Mouse (Mus musculus) erythroid progenitor cell, adult 5-6 weeks (primary cell): ENCODE data around the gene Gck. TPM values are rescaled to one million over a fixed set of nuclear protein-coding genes. Genes with fewer than 3 reads are reported as not detected.

Source experiments
- ATAC-seq: replicated peaks from 2 replicates; pipeline ENCODE4 v1.8.0; 2016; ENCODE audit warnings: moderate number of reproducible peaks, mild to moderate bottlenecking, moderate TSS enrichment, inconsistent platforms; ENCODE audit not compliant: poor library complexity, low FRiP score, severe bottlenecking
- total RNA-seq, 2 experiments: library from RNA; stranded (forward) in 1 of 2; stranded (reverse) in 1 of 2; fragments of 150-400 nt in 1 of 2; fragments of 186-747, 209-891 nt in 1 of 2; gene quantifications; 2 replicates each; pipeline versions ENCODE4 v1.2.3 to v1.2.4; 2015 to 2017; ENCODE audit warnings: low replicate concordance in 2 of 2

The Gck gene
- total RNA-seq, 2 experiments from 2014 or later, result not detected

DNA sequence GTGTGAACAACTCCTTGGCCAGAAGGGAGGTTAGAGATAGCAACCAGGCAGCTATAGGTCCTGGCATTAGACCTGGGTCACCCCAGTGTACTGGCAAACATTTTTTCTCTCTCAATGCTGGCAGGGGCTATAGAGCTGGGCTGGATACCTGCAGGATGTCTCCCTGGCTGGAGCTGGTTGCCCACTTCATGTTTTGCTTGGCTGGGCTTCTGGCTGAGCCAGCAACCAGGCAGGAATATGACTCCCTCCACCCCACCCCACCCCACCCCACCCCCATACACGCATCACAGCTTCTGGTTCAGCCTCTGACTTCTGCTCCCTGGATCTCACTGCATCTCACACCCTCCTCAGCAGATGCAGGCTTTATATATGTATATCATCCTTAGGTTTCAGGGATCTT lies 97.6 kb downstream of the Gck start:
- ATAC-seq, result no peak

DNA sequence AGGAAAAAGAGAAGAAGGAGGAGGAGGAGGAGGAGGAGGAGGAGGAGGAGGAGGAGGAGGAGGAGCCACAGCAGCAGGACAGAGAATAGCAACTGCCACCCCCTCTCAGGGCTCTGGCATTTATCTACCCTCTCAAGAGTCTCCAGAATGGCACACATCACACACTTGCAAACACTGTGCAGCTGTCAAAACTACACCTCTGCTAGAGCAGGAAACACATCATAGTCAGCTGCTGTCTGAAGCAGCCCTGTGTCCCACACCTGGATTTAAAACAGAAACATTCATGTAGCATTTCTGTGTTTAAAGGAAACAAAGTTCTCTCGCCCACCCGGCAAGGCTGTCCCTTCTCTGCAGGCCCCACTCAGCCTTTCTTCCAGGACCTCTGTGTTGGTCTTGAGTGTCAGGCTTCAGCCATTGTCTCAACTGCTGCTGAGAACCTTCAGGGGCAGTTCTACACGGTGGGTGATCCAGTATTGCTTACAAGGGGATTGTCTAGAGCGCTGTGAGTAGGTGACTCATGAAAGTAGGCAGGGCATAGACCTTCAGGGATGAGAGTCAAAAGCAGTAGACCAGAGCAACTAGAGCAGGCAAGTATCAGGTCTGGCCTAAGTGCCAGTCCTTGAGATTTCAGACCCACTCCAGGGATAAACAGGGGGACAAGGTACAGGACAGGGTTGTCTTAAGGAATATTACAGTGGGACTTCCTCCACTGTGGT lies 98.7 kb downstream of the Gck start:
- 0 out of 2 replicates have a peak, but pooled peaks have one; percentile 25 for ATAC-seq

Other genes with a start within 250 kb of the Gck start
- gene Mrps24, start 234.4 kb downstream of the Gck start, total RNA-seq (2015; ENCODE audit: low replicate concordance), result 37.5 and 45.3 TPM in 2 replicates
- 6.3 and 21.7 TPM in 2 replicates for gene Mrps24, start 234.4 kb downstream of the Gck start, total RNA-seq (2017; ENCODE audit: low replicate concordance)
- gene Urgcp, start 187.7 kb downstream of the Gck start, total RNA-seq (2015; ENCODE audit: low replicate concordance), result 5.4 TPM in 2 replicates
- 4.9 and 15.3 TPM in 2 replicates for gene Urgcp, start 187.7 kb downstream of the Gck start, total RNA-seq (2017; ENCODE audit: low replicate concordance)
- 19.5 and 23.9 TPM in 2 replicates for gene Dbnl, start 161.6 kb downstream of the Gck start, total RNA-seq (2015; ENCODE audit: low replicate concordance)
- gene Dbnl, start 161.6 kb downstream of the Gck start, total RNA-seq (2017; ENCODE audit: low replicate concordance), result 23.1 and 26.2 TPM in 2 replicates
- not detected in 2 replicates for gene Pgam2, start 146.3 kb downstream of the Gck start, total RNA-seq (2015; ENCODE audit: low replicate concordance)
- gene Pgam2, start 146.3 kb downstream of the Gck start, total RNA-seq (2017; ENCODE audit: low replicate concordance), result not detected in 2 replicates
- gene Polm, start 112.1 kb downstream of the Gck start, total RNA-seq (2015; ENCODE audit: low replicate concordance), result 2.5 and 11.2 TPM in 2 replicates
- gene Polm, start 112.1 kb downstream of the Gck start, total RNA-seq (2017; ENCODE audit: low replicate concordance), result 1.3 and 10.4 TPM in 2 replicates
- gene Aebp1, start 88.1 kb downstream of the Gck start, total RNA-seq (2015; ENCODE audit: low replicate concordance), result 1.3 TPM in 1 of 2 replicates, not detected in the other
- gene Aebp1, start 88.1 kb downstream of the Gck start, total RNA-seq (2017; ENCODE audit: low replicate concordance), result not detected in 2 replicates
- 23.1 and 38.2 TPM in 2 replicates for gene Pold2, start 71.8 kb downstream of the Gck start, total RNA-seq (2015; ENCODE audit: low replicate concordance)
- 14.4 and 14.9 TPM in 2 replicates for gene Pold2, start 71.8 kb downstream of the Gck start, total RNA-seq (2017; ENCODE audit: low replicate concordance)
- gene Myl7, start 51.3 kb downstream of the Gck start, total RNA-seq (2015; ENCODE audit: low replicate concordance), result not detected in 2 replicates
- not detected in 2 replicates for gene Myl7, start 51.3 kb downstream of the Gck start, total RNA-seq (2017; ENCODE audit: low replicate concordance)
- 8.3 and 10.9 TPM in 2 replicates for gene Ykt6, start 5.6 kb upstream of the Gck start, total RNA-seq (2015; ENCODE audit: low replicate concordance)
- gene Ykt6, start 5.6 kb upstream of the Gck start, total RNA-seq (2017; ENCODE audit: low replicate concordance), result 10.6 and 18.4 TPM in 2 replicates
- gene Camk2b, start 116.3 kb upstream of the Gck start, total RNA-seq (2015; ENCODE audit: low replicate concordance), result not detected in 2 replicates
- 0.77 TPM in 1 of 2 replicates, not detected in the other for gene Camk2b, start 116.3 kb upstream of the Gck start, total RNA-seq (2017; ENCODE audit: low replicate concordance)
- gene A730071L15Rik, start 249.9 kb upstream of the Gck start, total RNA-seq (2015; ENCODE audit: low replicate concordance), result not detected in 2 replicates
- gene A730071L15Rik, start 249.9 kb upstream of the Gck start, total RNA-seq (2017; ENCODE audit: low replicate concordance), result not detected in 2 replicates